Mouse (Mus musculus) heart, adult 9 months (tissue): ENCODE results near the gene Smarcd2.
A peak's percentile ranks its signal among the peaks of the same experiment; 100 is the strongest.

ENCODE experiments used
- DNase-seq, 2 experiments: peaks; one replicate each; pipeline ENCODE4 v3.0.0; 2022; ENCODE audit warnings: low spot score in 2 of 2

Smarcd2 gene

DNA sequence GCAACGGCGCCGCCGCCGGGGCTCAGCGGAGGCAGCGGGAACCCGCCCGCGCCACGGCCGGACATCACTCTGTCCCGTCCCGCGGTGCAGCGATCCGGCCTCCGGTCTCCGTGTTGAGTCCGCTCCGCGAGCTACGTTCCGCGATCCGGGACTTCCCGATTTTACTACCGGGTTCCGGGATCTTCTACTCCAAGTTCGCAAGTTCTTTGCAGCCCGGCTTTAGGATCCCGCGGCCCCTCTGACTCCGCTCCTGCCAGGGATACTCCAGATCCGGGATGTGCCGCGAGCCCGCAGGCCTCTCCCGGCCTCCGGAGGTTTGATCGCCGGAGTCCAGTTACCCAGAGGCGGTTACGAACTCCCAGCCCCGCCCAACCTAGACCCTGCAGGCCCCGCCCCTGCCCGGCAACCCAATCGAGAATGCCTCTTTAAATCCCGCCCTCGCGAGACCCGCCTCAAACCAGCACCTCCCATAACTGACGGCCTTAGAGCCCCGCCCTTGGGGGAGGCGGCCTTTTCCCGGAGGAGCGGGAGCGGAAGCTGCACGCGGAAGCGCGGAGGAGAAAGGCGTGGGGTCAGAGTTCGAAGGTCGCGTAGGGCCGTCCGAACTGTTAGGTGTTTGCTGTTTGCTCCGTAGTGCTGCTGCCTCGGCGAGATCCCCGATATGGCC, at the start of gene Smarcd2:
TSS of gene Smarcd2 (minus strand) at position 329 of the 667 bp plus-strand sequence.
- peak; percentile 100 for DNase-seq

DNA sequence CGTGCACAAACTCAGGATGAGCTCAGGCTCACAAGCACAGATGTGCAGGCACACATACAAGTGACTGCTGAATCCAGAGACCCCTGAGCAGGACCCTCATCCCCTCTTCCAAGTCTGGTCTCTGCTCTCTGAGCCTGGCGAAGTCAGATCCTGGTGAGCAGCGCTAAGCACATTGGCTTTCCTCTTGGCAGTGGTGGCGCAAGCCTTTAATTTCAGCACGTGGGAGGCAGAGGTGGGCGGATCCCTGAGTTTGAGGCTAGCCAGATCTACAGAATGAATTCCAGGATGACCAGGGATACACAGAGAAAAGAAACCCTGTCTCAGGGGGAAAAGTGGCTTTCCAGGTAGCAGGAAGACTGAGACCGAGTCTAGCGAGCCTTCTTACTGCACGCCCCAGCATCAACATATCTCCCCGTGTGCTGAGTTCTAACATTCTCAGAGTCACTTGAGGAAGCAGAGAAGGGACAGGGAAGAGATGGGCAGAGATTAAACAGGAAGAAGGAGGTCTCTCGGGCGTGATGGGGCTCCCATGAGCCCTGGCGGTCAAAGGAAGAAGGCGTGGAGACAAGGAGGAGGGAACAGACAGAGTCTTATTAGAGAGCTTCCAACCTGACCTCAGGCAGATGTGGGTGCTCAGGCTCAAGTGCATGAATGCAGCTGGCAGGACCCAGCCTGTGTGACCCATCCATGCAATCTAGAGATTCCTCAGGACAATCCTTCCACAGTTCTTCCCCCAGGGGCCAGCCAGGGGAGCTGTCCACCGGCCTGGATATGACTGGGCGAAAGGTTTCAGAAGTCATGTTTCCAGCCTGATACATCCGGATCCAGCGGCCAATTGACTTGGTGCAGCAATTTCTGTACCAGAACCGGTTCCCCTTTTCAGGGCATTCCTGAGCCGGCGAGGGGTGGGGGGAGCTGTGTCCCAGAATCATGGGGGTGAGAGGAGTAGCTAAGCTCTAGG, 45.9 kb upstream of the Smarcd2 start:
- DNase-seq, result peak in 1 of 2 experiments; percentile 27

DNA sequence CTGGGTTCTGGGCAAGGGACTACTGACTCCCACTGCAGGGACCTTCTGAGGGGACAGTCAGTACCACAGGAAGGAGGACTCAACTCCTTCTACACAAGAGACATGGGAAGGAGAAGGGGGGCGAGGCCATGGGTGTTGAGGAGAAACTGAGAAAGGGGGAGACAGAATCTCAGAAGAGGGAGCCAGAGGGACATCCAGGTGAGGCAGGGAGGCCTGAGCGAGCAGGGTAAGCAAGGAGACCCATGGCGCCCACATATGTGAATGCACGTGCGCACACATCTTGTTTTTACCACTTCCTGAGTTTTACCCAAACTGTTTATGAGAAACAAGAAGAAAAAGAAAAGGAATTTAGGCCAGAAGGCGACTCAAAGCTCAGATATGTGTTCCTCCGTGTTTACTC, 45.0 kb upstream of the Smarcd2 start:
- no peak for DNase-seq

DNA sequence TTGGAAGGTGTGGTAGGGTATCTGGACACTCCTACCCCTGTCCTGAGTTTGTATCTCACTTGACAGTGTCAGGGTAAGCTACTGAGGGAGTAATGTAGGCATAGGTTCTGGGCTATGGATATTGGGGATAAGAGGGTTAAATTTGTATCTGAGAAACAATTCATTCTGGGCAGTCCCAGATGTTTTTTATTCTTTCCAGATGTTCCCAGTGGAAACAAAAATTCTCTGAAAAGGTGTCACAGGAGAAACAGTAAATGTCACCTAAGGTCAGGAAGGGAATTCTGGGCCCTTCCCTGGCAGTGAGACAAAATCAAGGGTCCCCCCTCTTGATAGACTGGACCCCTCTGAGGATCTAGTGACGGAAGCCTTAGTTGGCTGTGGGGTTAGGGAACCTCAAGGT, 43.6 kb upstream of the Smarcd2 start:
- no peak for DNase-seq

DNA sequence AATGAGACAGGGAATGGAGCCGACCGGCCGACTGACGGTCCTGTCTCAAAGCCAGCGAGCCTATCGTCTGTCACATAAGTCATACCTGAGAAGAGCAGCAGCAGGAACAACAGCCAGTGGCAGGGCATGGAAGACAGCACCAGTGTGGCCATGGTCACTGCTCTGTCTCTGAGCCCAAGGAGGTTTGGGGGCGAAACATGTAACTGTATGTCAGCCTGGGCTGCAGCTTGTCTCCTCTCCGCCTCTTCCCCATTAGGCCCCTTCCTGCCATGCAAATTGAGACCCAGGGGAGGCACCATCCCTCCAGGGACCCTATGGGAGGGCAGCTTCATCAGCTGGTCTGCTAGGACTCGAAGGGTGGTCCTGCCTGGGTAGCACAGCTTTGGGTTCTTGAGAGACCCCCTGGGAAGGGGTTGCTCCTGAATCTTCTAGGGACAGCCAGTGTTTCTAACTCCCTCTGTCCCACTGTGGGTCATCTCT, 41.6 kb upstream of the Smarcd2 start, which contains the start of gene Cd79b:
TSS of gene Cd79b (minus strand) at position 430 of the 480 bp plus-strand sequence.
- DNase-seq, result no peak

DNA sequence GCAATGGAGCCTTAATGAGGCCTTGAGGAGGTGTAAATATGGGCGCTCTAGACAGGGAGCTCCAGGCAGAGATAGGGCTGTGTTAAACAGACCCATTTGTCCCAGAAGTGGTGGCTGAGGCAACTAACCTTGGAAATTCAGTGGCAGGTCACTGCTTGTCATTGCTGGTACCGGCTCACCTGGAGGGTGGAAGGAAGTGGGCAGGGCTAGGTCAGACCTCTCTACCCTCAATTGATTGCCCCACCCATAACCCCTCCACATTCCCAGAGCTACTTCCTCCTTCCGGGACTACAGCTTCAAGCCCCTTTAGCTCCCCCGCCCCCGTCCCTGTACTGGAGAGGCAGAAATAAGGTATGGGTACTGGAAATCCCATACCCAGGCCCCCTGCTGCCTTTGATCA, 40.8 kb upstream of the Smarcd2 start:
- no peak for DNase-seq

DNA sequence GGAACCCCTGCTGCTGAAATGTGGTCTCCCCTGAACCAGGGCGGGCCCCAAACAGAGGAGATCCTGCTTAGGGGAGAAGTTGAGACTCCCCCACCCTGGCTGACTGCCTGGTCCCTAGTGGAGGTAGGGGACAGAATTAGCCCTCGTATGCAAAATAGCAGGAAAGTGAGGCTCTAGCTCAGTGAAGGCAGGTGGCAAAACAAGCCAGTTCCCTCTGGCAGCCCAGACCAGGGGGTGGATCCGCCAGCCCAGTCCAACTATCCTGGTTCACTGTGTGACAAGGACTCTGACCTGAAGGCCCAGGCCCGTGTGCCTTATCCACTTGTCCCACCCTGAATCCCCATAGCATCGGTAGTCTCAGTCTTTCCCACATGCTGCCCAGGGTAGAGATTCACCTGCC, 37.4 kb upstream of the Smarcd2 start:
- no peak for DNase-seq

DNA sequence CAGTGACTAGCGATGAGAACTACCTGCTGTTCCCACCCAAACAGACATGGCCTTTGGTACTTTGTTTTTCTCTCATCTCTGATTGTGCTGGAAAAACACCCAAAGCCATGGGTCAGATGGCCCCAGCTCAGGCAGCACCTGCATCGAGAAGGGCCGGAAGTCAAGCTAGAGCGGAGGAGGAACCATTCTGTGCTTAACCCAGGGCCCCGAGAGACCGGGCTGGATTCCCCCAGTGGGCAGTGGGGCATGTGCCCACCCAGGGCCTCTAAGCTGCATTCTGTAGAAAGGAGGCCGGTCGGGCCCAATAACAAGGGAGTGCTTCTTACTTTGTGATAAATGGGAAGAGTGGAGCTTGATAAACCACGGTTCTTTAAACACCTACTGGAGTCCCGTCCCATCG, 35.4 kb upstream of the Smarcd2 start:
- DNase-seq, result no peak

DNA sequence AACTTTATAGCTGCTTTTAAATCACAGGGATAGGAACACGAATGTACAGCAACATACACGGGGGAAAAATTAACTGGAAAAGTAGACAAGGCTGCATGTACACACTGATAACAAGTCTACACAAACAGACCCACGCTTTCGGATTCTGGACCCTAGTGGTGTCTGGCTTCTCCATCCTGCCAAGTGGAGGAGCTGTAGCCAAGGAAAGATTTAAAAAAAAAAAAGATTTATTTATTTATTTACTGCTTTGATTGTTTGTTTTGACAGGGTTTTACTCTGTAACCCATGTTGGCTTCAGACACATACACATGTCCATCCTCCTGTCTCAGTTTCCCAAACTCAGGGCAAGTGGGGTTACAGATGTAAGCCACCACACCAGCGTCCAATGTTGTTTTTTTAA, 34.7 kb upstream of the Smarcd2 start:
- no peak for DNase-seq

DNA sequence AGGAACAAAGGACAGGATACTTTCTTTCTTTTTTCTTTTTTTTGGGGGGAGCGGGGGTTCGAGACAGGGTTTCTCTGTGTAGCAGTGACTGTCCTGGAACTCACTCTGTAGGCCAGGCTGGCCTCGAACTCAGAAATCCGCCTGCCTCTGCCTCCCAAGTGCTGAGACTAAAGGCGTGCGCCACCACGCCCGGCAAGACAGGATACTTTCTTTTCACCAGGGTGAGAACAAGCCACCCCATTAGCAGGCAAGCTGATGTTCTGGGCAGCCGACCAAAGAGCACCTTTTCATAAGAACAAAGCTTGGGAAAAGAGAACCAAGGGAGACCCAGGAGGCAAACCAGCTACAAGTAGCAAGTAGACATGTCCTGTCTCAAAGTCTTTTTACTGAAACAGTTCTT, 34.0 kb upstream of the Smarcd2 start:
- no peak for DNase-seq

DNA sequence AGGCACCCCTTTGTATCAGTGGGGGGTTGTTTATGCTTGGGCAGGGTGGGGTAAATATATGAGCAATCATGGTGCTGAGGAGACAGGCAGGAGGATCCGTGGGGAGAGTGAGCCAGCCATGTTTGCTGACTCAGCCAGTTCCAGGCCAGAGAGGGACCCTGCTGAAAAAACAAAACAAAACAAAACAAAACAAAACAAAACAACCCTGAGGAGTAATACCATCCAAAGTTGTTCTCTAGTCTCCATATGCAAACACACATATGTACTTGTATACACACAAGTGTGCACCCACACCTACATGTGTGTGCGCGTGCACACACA, 33.3 kb upstream of the Smarcd2 start:
- DNase-seq, result no peak

DNA sequence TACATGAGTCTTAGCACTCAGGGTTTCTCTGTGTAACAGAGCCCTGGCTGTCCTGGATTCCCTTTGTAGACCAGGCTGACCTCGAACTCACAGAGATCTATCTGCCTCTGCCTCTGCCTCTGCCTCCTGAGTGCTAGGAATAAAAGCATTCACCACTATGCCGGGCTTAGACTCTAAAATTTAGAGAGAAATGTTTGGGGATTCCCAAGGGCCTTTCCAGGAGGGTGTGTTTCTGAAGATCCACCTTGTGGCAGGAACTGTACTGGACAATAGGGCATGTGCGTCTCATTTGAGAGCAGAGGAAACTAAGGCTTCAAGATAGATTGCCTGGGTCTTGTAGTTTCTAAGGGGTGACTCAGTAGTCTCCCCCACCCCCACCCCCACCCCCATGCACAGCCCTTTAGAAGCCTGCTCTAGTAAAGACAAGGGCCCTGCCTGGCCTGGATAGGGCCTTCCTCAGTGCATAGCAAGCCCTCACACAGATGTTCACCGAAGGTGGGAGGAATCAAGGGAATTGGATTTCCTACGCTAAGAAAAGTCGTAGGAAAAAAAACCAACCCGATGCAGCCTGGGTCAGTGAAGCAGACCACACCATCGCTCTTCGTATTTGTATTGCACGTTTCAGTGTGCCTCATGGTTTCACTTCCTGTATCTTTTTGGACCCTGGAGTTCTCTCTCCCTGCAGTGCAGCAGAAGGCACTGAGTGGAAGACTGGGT, 32.7 kb upstream of the Smarcd2 start:
- DNase-seq, result peak in 1 of 2 experiments; percentile 30

DNA sequence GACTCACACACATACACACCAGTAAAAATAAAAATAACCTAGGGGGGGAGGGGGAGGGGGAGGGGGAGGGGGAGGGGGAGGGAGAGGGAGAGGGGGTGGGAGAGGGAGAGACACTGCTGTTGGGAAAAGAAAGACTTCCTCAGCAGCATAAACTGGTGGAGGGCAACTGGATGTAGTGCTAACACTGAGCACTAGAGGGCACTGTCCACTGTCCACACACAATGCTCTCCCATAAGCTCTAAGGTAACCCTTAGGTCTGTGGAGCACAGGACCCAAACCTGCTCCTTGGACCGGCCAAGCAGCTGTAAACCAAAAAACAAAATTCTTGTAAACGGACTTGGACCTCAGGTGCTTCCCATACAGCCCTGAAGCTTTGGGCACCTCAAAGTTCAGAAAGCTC, 29.9 kb upstream of the Smarcd2 start:
- DNase-seq, result peak in 1 of 2 experiments; percentile 22

DNA sequence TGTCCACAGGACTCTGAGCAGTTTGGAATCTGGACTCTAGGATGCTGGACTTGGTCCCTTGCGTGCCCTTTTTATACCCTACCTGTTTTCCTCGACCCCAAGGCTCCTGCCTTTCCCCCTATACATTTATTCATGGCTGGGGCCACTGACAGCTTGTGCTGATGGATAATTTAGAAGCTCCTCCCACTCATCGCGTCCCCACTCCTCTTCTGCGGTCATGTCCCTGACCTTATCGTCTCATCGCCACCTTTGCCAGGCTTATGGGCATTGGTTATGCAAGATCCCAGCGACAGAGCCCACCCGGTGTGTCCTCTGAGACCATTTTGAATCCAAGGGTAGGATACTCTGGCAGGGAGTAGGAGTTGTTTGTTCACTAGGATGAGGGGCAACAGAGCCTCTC, 29.0 kb upstream of the Smarcd2 start, which contains the start of gene Gh:
TSS of gene Gh (minus strand) at position 101 of the 400 bp plus-strand sequence.
- DNase-seq, result no peak

DNA sequence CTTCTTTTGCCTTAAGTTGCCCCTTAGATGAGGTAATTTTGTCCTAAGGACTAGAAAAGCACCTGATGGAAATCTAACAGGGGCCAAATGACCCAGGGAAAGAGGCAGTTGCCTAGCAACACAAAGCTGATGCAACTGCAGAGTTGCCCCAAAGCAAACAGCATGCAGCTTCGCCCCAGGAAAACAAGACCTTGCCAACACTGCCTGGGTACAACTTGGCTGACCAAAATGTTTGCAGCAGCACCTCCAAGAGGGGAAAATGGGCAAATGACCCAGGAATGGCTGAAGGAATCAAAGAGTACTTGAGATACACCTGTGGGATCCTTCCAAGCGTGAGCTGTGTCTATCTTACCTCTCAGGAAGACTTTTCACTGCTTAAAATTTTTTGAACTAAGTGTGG, 19.1 kb upstream of the Smarcd2 start:
- no peak for DNase-seq

DNA sequence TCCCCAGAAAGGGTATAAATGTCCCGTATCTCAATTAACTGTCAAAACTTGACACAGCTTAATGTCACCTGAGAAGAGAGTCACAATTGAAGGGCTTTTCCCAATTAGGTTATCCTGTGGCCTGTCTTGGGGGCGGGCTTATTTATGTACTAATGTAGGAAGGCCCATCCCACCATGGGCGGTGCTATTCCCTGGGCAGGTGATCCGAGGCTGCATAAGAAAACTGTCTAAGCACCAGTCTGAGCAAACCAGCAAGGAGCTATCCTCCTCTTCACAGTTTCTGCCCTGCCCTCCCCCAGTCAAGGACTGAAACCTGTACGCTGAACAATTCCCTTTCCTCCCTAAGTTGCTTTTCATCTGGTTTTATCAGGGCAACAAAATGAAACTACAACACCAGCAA, 17.6 kb upstream of the Smarcd2 start:
- DNase-seq, result no peak

DNA sequence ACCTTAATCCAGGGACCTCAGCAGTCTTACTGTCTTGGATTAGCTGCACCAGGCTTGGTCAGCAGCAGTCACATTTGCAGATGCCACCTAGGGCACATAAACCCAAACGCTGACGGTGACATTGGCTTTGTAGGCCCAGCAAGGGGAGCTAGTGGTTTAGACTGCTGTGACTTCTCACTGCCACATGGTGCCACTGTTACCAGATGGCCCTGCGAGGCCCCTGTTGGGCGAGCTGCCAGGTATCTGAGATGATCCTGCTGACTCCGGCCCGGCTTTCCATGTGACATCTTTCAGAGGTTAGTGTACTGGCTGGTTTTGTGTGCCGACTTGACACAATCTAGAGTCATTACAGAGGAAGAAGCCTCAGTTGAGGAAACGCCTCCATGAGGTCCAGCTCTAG, 16.6 kb upstream of the Smarcd2 start:
- DNase-seq, result peak; percentile 45 to 51

DNA sequence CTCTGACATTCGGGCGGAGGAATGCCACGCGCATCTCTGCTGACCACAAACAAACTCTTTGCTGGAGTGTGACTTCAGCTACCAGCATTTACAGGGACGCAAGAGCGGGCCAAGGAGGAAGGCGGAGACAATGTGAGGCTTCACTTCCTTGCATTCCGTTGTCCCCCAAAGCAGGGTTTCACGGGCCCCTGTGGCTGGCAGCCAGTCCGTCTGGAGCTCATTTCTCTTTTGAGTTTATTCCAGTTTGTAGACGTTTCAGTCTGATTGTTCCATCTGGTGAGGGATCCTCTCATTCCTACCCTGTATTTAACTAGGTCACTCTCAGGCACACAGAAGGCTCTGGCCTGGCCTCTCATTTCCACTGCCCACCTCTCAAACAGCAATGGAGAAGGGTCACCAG, 14.2 kb upstream of the Smarcd2 start:
- DNase-seq, result no peak

DNA sequence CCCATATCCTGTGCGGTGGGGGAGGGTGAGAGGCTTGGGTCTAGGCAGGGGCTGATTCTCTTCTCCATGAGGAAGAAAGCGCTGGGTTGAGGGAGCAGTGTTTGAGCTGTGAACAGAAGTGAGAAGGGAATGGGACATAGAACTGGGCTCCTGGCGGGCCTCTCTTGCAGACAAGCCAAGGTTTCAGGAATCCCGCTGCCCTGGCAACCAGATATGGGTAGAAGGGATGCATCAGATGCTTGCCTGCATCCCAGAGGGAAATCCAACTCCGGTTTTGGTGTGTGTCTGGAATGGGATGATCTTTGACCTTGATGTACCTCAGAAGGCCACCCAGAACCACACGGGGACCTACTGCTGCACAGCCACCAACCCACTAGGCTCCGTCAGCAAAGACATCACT, 13.4 kb upstream of the Smarcd2 start:
- DNase-seq, result no peak

DNA sequence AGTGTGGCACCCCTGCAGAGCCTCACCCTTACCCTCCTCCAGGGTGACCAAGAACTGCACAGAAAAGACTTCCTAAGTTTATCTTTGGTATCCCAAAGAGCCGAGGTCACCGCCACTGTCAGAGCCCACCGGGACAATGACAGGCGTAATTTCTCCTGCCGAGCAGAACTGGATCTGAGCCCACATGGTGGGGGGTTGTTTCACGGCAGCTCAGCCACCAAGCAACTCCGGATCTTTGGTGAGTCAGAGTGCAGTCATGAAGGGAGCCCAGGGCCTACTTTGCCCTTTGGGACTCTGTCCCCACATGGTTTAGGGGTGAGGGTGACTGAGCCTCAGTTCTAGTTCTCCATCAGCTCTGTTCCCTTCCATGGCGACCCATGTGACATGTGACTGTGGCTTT, 11.4 kb upstream of the Smarcd2 start:
- no peak for DNase-seq

DNA sequence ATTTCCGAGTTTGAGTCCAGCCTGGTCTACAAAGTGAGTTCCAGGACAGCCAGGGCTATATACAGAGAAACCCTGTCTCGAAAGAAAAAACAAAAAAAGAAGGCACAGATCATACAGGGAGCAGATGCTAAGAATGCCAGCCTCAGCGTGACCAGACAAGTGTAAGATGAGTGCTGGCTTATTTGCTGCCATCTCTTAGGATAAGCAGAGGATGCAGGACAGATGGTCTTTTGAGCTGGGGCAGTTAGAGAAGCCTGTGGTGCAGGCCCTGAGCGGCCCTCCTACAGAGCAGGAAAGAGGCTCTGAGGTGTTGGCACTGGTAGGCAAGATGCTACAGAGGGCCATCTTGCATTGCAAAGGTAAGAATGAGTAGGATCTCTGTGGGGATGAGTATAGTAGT, 10.6 kb upstream of the Smarcd2 start:
- DNase-seq, result no peak

DNA sequence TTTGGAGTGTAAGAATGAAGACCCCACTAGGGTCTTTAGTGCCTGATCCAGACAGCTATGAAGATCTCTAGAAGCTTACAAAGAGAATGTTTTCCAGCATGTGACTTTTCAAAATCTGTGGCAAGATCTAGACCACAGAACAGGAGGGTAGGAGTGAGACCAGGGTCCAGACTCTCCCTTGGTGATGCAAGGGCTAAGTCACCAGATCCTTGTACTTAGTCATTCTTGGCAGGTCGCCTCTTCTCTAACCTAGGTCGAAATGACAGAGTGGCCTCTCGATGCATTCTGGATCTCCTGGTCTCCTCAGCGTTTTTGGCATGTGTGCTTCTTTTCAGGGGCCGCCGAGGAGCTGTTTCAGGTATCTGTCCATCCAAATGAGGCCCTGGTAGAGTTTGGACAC, 9.7 kb upstream of the Smarcd2 start:
- DNase-seq, result no peak
